Mouse (Mus musculus): ENCODE data around the gene Alkal2.

Gene Alkal2

GRCm38 (mm10) chr12:30883986-30884621 is at the start of gene Alkal2:
Alkal2 (plus strand) TSS chr12:30884322.
- DNase-seq (ENCODE audit: low spot score in 2 of 2): peak in 1 of 2 experiments; percentile 11

GRCm38 (mm10) chr12:30848521-30848920 is 35.6 kb upstream of the Alkal2 start:
- DNase-seq (ENCODE audit: low spot score in 2 of 2): no peak

- DNase-seq (ENCODE audit: low spot score in 2 of 2): peak; percentile 11 to 15
Measured at GRCm38 (mm10) chr12:30850902-30851301, 33.2 kb upstream of the Alkal2 start.

GRCm38 (mm10) chr12:30851871-30852270 is 32.3 kb upstream of the Alkal2 start:
- no peak for DNase-seq (ENCODE audit: low spot score in 2 of 2)

GRCm38 (mm10) chr12:30855442-30856159 is 28.5 kb upstream of the Alkal2 start:
- no peak for DNase-seq (ENCODE audit: low spot score in 2 of 2)

- DNase-seq (ENCODE audit: low spot score in 2 of 2): no peak
Measured at GRCm38 (mm10) chr12:30856172-30856571, 27.9 kb upstream of the Alkal2 start.

- no peak for DNase-seq (ENCODE audit: low spot score in 2 of 2)
Measured at GRCm38 (mm10) chr12:30864347-30864746, 19.8 kb upstream of the Alkal2 start.

- DNase-seq (ENCODE audit: low spot score in 2 of 2): no peak
Measured at GRCm38 (mm10) chr12:30865781-30866180, 18.3 kb upstream of the Alkal2 start.

GRCm38 (mm10) chr12:30879447-30879846 is 4.7 kb upstream of the Alkal2 start:
- no peak for DNase-seq (ENCODE audit: low spot score in 2 of 2)

GRCm38 (mm10) chr12:30883592-30883985 is 533 bp upstream of the Alkal2 start:
- no peak for DNase-seq (ENCODE audit: low spot score in 2 of 2)

GRCm38 (mm10) chr12:30884622-30885230 is 604 bp downstream of the Alkal2 start:
- no peak for DNase-seq (ENCODE audit: low spot score in 2 of 2)

- no peak for DNase-seq (ENCODE audit: low spot score in 2 of 2)
Measured at GRCm38 (mm10) chr12:30885891-30886290, 1.8 kb downstream of the Alkal2 start.

GRCm38 (mm10) chr12:30888003-30888402 is 3.9 kb downstream of the Alkal2 start:
- DNase-seq (ENCODE audit: low spot score in 2 of 2): no peak

- peak; percentile 83 to 84 for DNase-seq (ENCODE audit: low spot score in 2 of 2)
Measured at GRCm38 (mm10) chr12:30890067-30890466, 5.9 kb downstream of the Alkal2 start.

- DNase-seq (ENCODE audit: low spot score in 2 of 2): no peak
Measured at GRCm38 (mm10) chr12:30891438-30891837, 7.3 kb downstream of the Alkal2 start.

- DNase-seq (ENCODE audit: low spot score in 2 of 2): no peak
Measured at GRCm38 (mm10) chr12:30897039-30897438, 12.9 kb downstream of the Alkal2 start.

GRCm38 (mm10) chr12:30908658-30909057 is 24.5 kb downstream of the Alkal2 start:
- no peak for DNase-seq (ENCODE audit: low spot score in 2 of 2)

GRCm38 (mm10) chr12:30909881-30910280 is 25.8 kb downstream of the Alkal2 start:
- DNase-seq (ENCODE audit: low spot score in 2 of 2): no peak

GRCm38 (mm10) chr12:30910860-30911259 is 26.7 kb downstream of the Alkal2 start:
- no peak for DNase-seq (ENCODE audit: low spot score in 2 of 2)

GRCm38 (mm10) chr12:30911261-30912047 is 27.3 kb downstream of the Alkal2 start, which contains the start of the genes Acp1 and Sh3yl1:
Acp1 (minus strand) TSS chr12:30911589.
Sh3yl1 (plus strand) TSS chr12:30911668.
- peak; percentile 93 to 95 for DNase-seq (ENCODE audit: low spot score in 2 of 2)

- peak in 1 of 2 experiments; percentile 42 for DNase-seq (ENCODE audit: low spot score in 2 of 2)
Measured at GRCm38 (mm10) chr12:30912048-30912381, 27.9 kb downstream of the Alkal2 start.

- DNase-seq (ENCODE audit: low spot score in 2 of 2): no peak
Measured at GRCm38 (mm10) chr12:30912840-30913239, 28.7 kb downstream of the Alkal2 start.
